Mouse (Mus musculus) MEL (cell line): ENCODE results near the gene Zfp607b.

Experiments used
- CTCF ChIP-seq, 3 experiments: IDR thresholded peaks in 2 of 3; conservative IDR thresholded peaks in 1 of 3; 2 replicates each; pipeline ENCODE4 v1.5.1; 2011 to 2012; ENCODE audit warnings: low read length in 3 of 3, low read depth in 2 of 3, mild to moderate bottlenecking in 2 of 3, improper control_type of control experiment in 1 of 3, inconsistent platforms in 1 of 3, mixed read lengths in 1 of 3, moderate library complexity in 1 of 3; ENCODE audit not compliant: control insufficient read depth in 1 of 3, insufficient read depth in 1 of 3, poor library complexity in 1 of 3, severe bottlenecking in 1 of 3
- HCFC1 ChIP-seq: IDR thresholded peaks from 2 replicates; pipeline ENCODE4 v1.6.1; 2012; ENCODE audit warnings: low read depth, mild to moderate bottlenecking, inconsistent platforms, low read length, improper control_type of control experiment, moderate library complexity
- MAX ChIP-seq: IDR thresholded peaks from 2 replicates; pipeline ENCODE4 v1.6.1; 2011; ENCODE audit warnings: low read length, improper control_type of control experiment
- POLR2A ChIP-seq, 2 experiments: IDR thresholded peaks; 2 replicates each; pipeline ENCODE4 v1.6.1; 2011 to 2012; ENCODE audit warnings: low read length in 2 of 2, mild to moderate bottlenecking in 2 of 2, control low read depth in 1 of 2, improper control_type of control experiment in 1 of 2, low read depth in 1 of 2, moderate library complexity in 1 of 2; ENCODE audit not compliant: control insufficient read depth in 1 of 2, insufficient read depth in 1 of 2, poor library complexity in 1 of 2
- USF1 ChIP-seq: IDR thresholded peaks from 2 replicates; pipeline ENCODE4 v1.6.1; 2014; ENCODE audit warnings: low read depth, mild to moderate bottlenecking, inconsistent platforms, low read length, improper control_type of control experiment, moderate library complexity

DNA sequence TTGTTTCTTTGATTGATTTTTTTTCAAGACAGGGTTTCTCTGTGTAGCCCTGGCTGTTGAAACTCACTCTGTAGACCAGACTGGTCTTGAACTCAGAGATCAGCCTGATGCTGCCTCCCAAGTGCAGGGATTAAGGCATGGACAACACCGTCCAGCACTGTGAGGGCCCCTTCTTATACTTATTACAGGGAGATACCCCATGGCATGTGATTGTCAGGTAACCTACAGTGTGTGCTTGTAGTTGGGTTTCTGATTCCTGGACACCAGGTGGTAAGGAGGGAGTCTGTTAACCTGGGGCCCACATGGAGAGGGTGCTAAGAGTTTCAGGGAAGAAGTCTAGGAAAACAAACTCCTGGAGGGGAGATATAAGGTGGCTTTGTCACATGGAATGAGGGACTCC lies 2.1 kb upstream of the Zfp607b start:
- TF ChIP-seq POLR2A (IDR thresholded peaks at IDR 0.05; ENCODE audit: control insufficient read depth in 1 of 2, insufficient read depth in 1 of 2, low read depth in 1 of 2, low read length in 2 of 2, poor library complexity in 1 of 2) (no peak), USF1 (no peak), CTCF (IDR thresholded peaks at IDR 0.05 in 2 of 3, conservative IDR thresholded peaks at IDR 0.05 in 1 of 3; ENCODE audit: control insufficient read depth in 1 of 3, insufficient read depth in 1 of 3, low read depth in 2 of 3, low read length in 3 of 3, poor library complexity in 1 of 3, severe bottlenecking in 1 of 3) (no peak), HCFC1 (no peak), MAX (no peak)
